Mouse (Mus musculus): Measurements from ENCODE around the gene Dhdh.
"Not testable (repeated sequence)": the region's sequence is repeated elsewhere in the genome, so short reads cannot be mapped to it uniquely, and the experiment has no call there.

Dhdh gene

DNA sequence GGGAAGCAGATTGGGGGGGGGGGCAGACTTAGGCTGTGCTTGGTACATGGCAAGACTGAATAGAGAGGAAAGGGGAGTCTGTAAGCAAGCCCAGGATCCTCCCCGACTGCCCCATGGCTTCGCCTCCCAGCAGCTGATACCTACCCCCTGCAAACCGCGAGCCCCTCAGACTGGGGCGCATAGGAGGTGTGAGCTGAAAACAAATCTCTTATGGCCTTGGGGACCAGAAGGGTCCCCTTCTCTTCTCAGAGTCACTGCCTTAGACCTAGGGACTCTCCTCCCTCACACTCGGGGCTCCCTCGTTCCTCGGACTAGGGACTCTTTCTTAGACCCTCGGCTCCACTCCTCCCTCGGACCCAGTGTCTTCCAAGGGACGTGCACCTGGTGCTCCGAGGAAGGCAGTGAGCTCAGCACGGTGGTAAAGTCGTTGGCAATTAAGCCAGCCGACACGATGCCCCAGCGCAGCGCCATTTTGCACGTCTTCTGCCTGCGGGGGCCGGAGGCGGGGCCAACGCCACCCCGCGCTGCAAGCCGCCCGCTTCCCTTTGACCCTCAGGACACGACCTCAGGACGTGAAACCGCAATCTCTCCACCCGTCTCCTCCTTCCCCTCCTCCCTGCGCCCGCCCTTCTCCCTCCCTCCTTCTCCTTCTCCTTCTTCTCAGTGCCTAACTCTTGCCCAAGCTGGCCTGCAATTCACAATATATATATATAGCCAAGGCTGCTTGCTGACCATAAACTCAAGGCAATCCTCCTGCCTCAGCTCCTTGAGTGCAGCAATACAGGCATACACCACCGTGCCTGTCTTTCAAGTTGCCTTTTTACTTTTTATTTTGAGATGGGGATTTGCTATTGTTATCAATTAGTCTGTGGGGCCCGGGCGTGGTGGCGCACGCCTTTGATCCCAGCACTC, at the start of gene Dhdh:
Dhdh (minus strand) TSS at position 513 of the 912 bp plus-strand sequence.
- DNase-seq (ENCODE audit: low spot score in 2 of 2) = no peak

DNA sequence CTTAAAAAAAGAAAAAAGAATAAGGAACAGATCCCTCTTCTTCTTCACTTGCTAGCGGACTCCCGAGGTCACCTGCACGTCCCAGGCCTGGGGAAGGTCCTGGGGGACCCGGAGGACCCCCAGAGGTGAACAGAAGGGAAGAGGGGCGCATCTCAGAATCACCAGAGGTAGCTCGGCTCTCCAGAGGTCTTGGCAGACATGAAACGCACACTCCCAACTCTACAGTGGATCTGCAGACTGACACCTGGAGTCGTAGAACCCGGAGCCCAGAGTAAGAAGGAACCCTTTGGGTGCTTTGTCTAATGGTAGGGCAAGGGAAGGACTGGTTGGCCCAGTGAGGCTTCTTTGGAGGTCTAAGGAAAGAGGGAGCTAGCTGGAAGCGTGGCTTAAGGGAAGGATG, 49.0 kb upstream of the Dhdh start:
- no peak for DNase-seq (ENCODE audit: low spot score in 2 of 2)

DNA sequence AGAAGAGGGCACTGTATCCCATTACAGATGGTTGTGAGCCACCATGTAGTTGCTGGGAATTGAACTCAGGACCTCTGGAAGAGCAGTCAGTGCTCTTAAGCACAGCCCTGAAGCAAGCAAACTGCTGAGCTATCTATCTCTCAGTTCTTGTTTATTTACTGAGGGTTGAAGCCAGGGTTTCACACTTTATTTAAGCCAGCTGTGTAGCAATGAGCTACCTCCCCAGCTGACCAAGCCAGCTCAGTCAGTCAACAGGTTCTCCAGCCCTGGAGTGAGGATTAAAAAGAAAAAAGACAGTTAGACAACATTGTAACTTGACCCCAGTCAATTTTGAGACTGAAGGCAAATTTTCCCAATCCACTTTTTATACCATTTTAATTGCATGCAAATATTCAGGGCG, 47.1 kb upstream of the Dhdh start:
- DNase-seq (ENCODE audit: low spot score in 2 of 2) = no peak

DNA sequence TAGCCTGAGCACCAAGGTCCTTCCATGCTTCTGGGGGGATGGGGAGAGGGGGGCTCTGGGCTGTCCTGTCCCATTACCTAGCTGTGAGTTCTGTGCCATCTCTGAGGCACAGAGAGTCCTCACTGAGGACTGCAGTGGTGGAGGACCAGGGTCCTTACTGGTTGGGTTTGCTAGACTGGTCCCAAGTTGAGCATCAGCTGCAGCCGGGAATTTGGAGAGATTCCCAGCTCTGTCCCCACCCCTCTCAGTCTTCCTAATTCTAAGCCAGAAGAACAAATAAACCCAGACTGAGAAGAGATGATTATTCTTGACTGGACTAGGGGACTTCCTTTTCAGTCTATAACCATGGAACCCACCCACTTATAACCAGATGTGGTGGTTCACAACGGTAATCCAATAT, 42.0 kb upstream of the Dhdh start:
- no peak for DNase-seq (ENCODE audit: low spot score in 2 of 2)

DNA sequence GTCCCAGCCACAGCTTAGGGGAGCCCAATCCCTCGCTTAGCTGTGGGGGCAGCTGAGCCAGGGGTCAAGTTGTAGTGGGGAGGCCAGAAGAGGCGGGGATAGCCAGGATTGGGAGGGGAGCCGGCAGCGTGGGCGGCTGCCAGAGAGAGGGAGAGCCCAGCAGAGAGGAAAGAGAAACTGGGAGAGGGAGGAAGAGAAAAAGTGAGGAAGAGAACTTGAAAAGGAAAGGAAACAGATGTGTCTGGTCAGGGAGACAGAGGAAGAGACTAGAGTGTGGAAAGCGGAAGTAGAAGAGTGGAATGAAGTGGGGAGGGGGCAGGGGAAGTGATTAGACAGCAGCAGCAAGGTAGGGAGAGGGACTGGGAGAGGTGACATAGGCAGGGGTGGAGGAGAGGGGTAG, 40.9 kb upstream of the Dhdh start:
- no peak for DNase-seq (ENCODE audit: low spot score in 2 of 2)

DNA sequence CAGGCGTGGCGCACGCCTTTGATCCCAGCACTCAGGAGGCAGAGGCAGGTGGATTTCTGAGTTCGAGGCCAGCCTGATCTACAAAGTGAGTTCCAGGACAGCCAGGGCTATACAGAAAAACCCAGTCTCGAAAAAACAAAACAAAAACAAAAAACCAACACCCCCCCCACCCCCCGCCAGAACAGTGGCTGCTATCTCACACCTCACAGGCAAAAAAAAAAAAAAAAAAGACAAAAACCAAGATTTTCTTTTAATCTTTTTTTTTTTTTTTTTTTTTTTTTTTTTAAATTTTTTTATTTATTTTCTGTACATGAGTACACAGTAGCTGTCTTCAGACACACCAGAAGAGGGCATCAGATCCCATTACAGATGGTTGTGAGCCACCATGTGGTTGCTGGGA, 38.6 kb upstream of the Dhdh start:
- DNase-seq (ENCODE audit: low spot score in 2 of 2) = not testable (repeated sequence)

DNA sequence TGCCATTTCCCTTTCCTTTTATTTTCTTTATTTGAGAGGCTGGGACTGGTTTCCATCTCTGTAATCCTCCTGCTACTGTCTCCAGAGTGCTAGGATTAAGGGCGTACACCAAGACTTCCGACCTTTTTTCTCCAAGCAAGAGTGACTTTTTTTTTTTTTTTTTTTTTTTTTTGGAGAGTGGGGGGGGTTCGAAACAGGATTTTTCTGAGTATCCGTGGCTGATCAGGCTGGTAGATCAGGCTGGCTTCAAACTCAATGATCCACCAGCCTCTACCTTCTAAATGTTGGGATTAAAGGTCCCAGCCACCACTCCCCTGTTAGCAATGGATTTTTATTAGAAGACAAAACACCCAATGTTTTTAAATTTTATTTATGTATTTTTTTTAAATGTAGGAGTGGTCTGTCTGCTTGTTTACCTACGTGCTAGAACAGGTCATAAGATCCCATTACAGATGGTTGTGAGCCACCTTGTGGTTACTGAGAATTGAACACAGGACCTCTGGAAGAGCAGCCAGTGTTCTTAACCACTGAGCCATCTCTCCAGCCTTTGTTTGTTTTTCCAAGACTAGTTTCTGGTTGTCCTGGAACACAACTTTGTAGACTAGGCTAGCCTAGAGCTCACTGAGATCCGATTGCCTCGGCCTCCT, 38.0 kb upstream of the Dhdh start:
- DNase-seq (ENCODE audit: low spot score in 2 of 2) = no peak

DNA sequence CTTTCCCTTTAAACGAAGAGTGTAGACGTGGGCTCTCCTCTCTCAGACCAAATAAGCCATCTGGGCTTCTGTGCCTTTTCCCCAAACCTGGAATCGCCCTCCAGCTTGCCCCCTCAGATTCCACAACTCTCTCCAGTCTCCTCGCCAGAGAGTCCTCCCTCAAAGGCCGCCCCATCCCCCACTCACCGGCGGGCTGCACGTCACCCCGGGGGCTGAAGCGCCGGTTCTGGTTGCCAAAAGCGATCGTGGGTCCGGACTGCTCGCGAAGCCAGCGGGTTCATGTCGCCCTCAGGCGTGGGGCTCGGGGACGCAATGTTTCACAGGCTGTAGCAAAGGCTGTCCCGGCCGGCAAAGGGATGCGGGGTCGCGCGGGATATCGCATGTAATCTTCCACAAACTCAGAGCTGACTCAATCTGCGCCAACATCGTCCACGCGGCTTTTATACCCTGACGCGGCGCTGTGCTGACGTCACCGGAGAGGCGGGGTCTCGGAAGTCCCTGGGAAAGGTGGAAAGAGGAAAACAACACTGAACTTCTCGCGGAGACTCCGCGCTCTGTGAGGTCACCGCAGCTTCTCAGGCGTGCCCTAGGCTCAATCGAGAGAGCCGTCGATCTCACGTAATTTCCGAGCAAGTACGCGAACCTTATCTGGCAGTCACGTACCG, 37.3 kb upstream of the Dhdh start, which contains the start of the genes Ppp1r15a and Plekha4:
Ppp1r15a (minus strand) TSS at position 460 of the 665 bp plus-strand sequence.
Plekha4 (plus strand) TSS at position 522 of the 665 bp plus-strand sequence.
- peak; percentile 96 for DNase-seq (ENCODE audit: low spot score in 2 of 2)

DNA sequence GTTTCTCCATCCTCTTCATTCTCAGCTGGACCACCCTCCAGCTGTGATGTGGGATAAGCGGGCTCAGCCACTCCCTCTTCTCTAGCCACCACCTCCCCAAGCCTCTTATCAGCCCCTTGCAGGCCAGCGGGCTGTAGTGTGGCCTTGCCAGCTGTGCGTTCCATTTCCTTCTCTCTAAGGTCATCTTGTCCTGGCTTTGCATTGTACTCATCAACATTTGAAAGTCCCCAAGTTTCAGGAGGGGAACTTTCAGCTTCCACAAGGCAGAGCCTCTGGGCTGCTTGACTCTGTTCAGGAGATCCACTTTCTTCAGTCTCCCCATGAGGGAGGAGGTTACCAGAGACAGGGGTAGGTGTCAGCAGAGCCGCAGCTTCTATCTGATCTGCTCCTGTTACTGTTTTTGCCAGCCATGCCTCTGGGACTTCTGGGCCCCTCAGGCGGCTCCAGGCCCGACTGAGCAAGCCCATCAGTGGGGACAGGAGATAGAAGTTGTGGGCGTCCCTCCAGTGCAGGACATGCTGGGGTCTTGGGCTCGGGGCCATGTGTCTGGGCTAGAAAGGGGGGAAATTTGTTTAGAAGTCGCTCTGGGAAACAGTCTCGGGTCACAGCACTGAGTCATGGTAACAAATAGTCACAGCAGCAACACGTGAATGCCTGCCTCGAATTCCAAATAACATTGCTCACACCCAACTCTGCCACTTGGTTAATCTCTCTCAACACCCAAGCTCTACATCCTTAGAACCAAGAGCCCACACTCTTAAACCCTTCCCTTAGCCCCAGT, 36.4 kb upstream of the Dhdh start:
- no peak for DNase-seq (ENCODE audit: low spot score in 2 of 2)

DNA sequence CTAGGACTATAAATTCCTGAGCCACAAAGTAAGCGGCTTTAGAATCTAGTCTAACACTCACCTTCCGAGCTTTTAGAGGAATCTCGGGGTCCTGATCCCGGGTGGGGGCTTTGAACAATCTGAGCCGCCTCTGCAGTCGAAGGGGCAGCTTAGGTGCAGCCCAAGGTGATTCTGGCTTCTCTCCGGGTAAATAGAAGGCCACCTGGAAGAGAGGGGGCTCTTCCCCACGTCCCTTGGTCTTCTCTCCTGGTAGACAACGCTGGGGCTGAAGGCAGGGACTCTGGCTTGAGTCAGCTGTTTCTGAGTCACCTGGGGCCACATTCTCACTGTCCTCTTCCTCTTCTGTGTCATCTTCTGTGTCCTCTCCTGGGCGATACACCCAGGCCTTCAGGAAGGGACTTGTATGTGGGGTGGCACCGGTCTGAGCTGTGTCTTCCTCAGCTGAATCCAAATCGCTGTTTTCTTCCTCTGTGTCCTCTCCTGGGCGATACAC, 35.1 kb upstream of the Dhdh start:
- DNase-seq (ENCODE audit: low spot score in 2 of 2) = no peak

DNA sequence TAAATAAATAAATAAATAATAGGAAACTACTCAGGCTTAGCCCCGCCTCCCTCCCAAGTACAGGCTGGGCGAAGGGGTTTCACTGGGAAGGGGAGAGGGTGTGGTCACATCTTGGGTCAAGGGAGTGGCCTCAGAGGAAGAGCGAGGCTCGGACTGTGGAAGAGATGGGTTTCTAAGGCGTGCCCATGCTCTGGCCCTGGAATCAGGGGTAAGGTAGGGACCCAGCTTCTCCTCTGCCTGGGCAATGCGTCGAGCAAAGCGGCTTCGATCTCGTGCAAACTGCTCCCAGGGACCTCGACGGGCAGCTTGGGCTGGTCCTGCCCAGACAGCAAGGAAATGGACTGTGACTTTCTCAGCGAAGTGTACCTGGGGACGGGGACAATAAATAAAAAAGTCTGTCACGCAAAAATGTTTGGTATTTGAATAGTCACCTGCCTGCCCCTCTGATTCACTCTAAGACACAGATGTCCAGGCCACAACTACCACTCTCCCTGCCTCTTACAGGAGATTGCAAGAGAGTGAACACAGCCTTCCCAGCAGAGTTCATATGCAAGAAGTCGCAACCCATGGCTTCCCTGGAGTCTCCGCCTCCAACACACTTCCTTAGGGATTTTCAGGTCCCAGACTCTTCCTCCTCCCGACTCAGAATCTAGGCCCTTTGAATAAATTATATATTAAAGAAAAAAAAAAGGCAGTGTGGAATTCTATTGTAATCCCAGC, 34.5 kb upstream of the Dhdh start:
- no peak for DNase-seq (ENCODE audit: low spot score in 2 of 2)

DNA sequence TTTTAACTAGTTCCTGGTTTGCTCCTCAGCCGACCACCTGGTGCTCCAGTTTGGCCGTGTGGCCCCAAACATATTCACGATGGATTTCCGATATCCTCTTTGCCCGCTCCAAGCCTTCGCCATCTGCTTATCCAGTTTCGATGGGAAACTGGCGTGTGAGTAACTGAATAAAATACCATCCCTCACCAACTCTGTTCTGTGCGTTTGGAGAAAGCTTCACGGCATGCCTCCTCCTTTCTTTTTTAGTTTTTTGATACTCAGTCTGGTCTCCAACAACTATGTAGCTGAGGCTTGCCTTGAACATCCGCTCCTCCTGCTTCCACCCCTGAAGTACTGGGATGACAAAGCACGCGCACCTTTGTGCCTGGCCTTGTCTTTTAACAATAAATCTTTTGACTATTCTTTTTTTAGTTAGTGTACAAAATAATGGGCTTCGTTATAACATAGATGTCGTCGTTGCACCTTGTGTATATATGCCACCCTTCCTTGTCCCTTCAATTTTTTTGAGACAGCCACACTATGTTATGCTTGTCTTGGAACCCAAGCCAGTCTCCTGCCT, 33.7 kb upstream of the Dhdh start:
- no peak for DNase-seq (ENCODE audit: low spot score in 2 of 2)

DNA sequence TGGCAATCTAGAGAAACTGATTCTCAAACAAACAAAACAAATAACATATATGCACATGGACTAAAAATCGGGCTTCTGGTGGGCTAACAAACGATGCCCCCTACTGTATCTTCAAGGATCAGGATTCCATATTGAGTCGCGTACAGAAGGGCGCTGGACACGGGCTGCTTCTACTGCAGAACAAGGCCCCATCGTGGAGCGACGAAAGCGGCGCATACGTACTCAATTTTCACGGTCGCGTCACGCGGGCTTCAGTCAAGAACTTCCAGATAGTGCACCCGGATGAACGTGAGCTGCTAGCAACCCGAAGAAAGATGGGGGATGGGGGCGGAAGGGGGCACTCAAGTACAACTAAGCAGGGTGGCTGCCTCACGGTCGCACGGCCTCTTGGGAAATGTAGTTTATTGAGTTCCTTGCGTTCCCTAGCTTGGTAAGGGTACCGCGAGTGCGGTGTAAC, 33.2 kb upstream of the Dhdh start:
- DNase-seq (ENCODE audit: low spot score in 2 of 2) = peak; percentile 79

DNA sequence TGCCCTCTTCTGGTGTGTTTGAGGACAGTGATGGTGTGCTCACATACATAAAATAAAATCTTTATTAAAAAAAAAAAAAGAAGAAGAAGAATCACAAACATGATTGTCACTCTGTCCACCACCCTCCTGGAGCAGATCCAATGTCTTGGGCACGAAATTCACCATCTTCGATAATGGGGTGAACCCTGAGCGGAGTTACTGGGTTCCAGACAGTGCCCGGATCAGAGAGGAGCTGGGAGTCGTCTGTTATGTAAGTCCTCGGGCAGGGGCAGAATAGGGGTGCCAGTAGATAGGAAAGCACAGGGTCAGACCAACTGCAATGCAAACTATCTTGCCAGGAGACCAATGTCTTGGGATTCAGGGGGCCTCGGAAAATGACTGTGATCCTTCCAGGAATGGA, 32.0 kb upstream of the Dhdh start:
- DNase-seq (ENCODE audit: low spot score in 2 of 2) = no peak

DNA sequence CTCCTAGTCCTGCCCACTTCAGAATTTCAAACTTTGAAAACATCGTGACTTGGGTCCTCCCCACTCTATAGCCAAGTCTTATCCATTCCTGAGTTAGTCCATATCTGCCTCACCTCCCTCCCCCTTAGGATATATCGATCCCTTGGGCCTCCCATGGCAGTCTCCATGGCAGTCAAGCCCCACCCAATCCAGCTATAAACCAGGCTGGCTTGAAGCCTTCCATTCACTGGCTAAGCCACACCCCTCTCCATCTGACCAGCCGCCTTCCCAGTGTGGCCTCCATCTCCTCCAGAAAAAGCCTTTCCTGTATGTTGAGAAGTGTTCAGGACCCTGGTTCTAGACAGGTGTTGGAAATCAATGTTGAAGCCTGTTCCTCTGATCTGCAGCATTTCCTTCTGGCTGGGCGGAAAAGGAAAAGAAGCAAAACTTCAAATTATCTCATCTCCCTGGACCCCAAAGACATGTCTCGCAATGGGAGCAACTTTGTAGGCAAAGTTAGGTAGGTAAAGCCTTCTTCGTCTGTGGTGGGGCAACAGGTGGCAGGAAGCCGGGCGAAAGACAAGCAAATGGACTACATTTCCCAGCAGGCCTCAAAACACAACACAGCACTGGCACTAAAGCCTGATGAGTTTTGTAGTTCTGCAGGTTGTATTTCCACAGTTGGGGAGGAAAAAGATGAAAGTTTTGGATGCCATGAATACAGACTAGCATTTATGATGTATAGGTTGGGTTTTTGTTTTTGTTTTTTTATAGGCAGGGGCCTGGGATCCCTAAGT, 30.9 kb upstream of the Dhdh start:
- DNase-seq (ENCODE audit: low spot score in 2 of 2) = no peak

DNA sequence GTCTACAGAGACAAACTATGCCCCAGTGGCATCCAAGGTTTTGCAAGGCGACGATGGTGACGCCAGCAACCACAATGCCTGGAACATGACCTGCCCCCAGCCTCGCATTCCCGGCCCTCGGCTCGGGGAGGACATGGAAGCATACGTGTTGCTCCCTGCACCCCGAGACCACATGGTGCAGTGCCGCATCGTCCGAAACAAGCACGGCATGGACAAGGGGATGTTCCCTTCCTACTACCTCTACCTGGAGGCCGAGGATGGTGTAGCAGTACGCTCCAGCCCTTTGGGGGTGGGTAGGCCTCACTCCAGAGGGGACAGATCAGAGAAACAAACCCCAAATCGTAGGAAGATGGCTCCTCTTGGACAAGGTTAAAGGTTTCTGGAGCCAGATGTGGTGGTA, 30.0 kb upstream of the Dhdh start:
- DNase-seq (ENCODE audit: low spot score in 2 of 2) = no peak

DNA sequence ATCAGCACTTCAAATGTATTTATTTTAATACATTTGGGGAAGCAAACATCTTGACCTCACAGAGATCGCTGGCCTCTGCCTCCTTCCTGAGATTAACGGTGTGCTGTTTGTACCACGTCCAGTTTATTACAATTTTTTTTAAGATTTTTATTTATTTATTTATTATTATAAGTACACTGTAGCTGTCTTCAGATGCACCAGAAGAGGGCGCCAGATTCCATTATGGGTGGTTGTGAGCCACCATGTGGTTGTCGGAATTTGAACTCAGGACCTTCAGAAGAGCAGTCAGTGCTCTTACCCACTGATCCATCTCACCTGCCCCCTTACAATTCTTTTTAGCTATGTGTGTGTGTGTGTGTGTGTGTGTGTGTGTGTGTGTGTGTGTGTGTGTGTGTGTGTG, 28.2 kb upstream of the Dhdh start:
- DNase-seq (ENCODE audit: low spot score in 2 of 2) = not testable (repeated sequence)

DNA sequence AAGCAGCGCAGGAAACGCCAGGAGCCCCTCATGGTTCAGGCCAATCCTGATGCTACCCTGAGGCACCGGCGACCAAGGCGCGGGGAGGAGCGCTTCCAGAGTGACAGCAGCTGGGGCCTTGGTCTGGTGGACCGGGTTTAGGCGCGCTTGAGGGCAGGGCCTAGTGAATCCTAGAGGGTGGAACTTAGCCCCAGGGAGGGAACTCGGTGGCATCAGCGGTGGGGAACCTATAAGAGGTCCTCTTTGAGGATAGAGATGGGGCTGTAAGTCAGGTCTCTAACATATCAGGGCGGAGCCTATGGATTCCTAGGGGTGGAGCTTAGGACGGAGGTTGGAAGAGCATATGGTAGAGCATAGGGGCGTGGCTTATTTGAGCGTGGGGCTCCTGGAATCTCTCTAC, 26.8 kb upstream of the Dhdh start:
- no peak for DNase-seq (ENCODE audit: low spot score in 2 of 2)

DNA sequence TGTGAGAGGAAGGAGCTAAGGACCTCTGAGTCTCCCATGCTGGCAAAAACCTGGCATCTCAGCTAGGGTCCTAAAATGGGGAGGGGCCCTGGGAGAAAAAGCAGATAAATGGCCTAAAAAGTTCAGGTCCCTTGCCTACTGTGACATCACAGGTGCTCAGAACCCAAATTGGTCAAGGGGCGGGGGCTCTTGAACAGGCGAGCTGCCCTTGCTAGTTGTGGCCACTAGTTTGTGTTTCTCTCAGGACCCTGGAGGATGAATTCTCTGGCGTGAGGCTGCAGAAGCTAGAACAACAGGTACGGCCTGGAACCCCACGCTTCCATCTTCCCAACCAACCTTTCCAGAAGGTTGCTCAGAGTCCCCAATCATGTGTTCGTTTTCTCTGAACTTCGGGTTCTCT, 25.8 kb upstream of the Dhdh start:
- no peak for DNase-seq (ENCODE audit: low spot score in 2 of 2)
